Mouse (Mus musculus) cortical plate, adult 2 months (tissue): Measurements from ENCODE around the gene Mapre1.

Experiments
- CTCF ChIP-seq: fragments of 200-500 bp; IDR thresholded peaks from 2 replicates; pipeline ENCODE4 v1.5.1; 2011; ENCODE audit warnings: mild to moderate bottlenecking, control low read depth, low read length; ENCODE audit not compliant: insufficient read depth; ENCODE audit errors: extremely low read depth
- POLR2A ChIP-seq: fragments of 200-500 bp; IDR thresholded peaks from 2 replicates; pipeline ENCODE4 v1.6.1; 2011; ENCODE audit warnings: mild to moderate bottlenecking, low read length, control low read depth; ENCODE audit not compliant: insufficient read depth; ENCODE audit errors: extremely low read depth

DNA sequence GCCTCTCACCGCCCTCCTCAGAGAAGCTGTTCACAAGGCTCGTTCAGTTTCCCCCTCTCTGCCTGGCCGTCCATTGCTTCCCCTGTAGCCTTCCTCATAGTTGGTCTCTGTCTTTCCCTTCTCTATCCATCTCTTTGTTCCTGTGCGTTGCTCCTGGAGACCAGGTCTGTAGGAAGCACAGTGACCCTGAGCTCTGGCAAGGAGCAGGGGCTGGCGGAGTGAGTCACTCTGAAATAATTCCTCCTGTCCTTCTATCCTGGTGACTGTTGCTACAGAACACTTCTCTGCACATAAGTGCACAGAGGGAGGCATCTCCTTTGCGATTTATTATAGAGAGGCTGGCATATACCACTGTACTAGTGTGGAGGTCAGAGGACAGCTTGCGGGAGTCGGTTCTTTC lies 67.1 kb downstream of the Mapre1 start:
- no peak for TF ChIP-seq POLR2A
- TF ChIP-seq CTCF = no peak
